Mouse (Mus musculus): ENCODE results near the gene Prkar1b.

- TF ChIP-seq POLR2A (IDR thresholded peaks at IDR 0.05; ENCODE audit: borderline replicate concordance, extremely low read depth, low read depth, low read length) (no peak), CTCF (IDR thresholded peaks at IDR 0.05; ENCODE audit: insufficient read depth, low read length) (no peak)
Measured at GRCm38 (mm10) chr5:138971405-138971804, 178.4 kb downstream of the Prkar1b start.
